Mouse (Mus musculus) ES-E14 (cell line): ENCODE data around the gene Irf5.

Experiments used
- CHD2 ChIP-seq: IDR thresholded peaks from 2 replicates; pipeline ENCODE4 v1.6.1; 2014; ENCODE audit warnings: mild to moderate bottlenecking, low read depth, low read length, inconsistent platforms
- HCFC1 ChIP-seq: IDR thresholded peaks from 2 replicates; pipeline ENCODE4 v1.6.1; 2012; ENCODE audit warnings: low read length, inconsistent platforms, borderline replicate concordance; ENCODE audit not compliant: insufficient read depth
- MAFK ChIP-seq: IDR thresholded peaks from 2 replicates; pipeline ENCODE4 v1.6.1; 2014; ENCODE audit warnings: mild to moderate bottlenecking, low read depth, low read length, inconsistent platforms; ENCODE audit not compliant: insufficient read depth
- ZC3H11A ChIP-seq: IDR thresholded peaks from 2 replicates; pipeline ENCODE4 v1.6.1; 2012; ENCODE audit warnings: low read depth, mild to moderate bottlenecking, inconsistent platforms, low read length, borderline replicate concordance

DNA sequence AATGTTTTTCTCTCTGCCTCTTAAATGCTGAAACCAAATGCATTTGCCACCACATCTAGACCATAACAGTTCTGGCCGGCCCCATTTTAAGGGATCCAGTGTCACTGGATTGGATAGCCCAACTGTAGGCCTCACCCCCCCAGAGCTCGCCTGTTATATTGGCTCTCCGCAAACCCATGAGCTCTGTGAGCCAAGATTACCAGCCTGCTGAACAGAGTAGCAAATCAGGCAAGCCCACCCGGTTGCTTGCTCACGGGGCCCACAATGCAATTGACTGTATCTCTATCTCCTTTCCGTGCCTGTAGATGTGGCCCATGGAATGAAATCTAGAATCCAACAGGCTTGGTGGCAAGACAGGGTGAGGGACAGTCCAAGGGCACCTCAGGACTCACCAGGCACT lies 25.6 kb upstream of the Irf5 start:
- no peak for TF ChIP-seq HCFC1
- no peak for TF ChIP-seq CHD2
- no peak for TF ChIP-seq ZC3H11A
- no peak for TF ChIP-seq MAFK
